Mouse (Mus musculus): ENCODE data around the gene Uap1l1.

DNA sequence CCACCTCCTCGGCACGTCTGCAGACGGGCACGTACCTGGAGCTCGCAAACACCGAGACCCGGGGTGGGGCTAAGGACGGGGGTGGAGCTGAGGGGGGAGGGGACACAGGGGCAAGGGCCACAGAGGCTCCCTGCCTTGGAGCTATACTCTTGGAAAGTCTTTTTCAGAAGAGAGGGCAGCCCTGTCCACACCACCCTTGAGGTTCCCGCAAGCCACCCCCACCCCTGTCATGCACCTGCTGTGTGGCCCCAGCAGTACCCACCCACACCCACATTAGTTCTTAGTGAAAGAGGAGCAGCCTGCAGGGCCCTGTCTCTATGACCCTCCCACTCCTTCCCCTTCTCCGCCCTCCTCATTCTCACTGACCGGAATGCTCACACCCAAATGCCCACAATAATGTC, 54.0 kb downstream of the Uap1l1 start:
- TF ChIP-seq POLR2A (IDR thresholded peaks at IDR 0.05; ENCODE audit: borderline replicate concordance, extremely low read depth, low read depth, low read length) (no peak), CTCF (IDR thresholded peaks at IDR 0.05; ENCODE audit: insufficient read depth, low read length) (no peak)
